Mouse (Mus musculus) C2C12 (cell line): ENCODE measurements around the gene Mxra7.

Experiments
- CEBPB ChIP-seq: IDR thresholded peaks from one replicate; pipeline ENCODE4 v1.6.1; 2011; ENCODE audit warnings: low read depth, mild to moderate bottlenecking, control low read depth, moderate library complexity
- CTCF ChIP-seq: IDR thresholded peaks from one replicate; pipeline ENCODE4 v1.5.1; 2011; ENCODE audit not compliant: control insufficient read depth, insufficient read depth, insufficient read length
- MYOG ChIP-seq: IDR thresholded peaks from one replicate; pipeline ENCODE4 v1.6.1; 2011; ENCODE audit not compliant: control insufficient read depth, insufficient read length; ENCODE audit errors: extremely low read depth
- USF1 ChIP-seq: IDR thresholded peaks from one replicate; pipeline ENCODE4 v1.6.1; 2011; ENCODE audit warnings: low read depth, mild to moderate bottlenecking, control low read depth, moderate library complexity

- TF ChIP-seq CTCF = no peak
- no peak for TF ChIP-seq CEBPB
- TF ChIP-seq MYOG = no peak
- no peak for TF ChIP-seq USF1
These were observed 23.9 kb upstream of the Mxra7 start for GRCm38 (mm10) chr11:116851576-116852290.
